Mouse (Mus musculus): ENCODE results near the gene Abcc8.

GRCm38 (mm10) chr7:46157746-46158145, 22.1 kb downstream of the Abcc8 start:
- TF ChIP-seq CTCF (IDR thresholded peaks at IDR 0.05; ENCODE audit: insufficient read depth, low read depth, low read length) = no peak
- no peak for TF ChIP-seq POLR2A (IDR thresholded peaks at IDR 0.05; ENCODE audit: insufficient read depth, low read depth, low read length)

Measured in olfactory bulb, adult 2 months (tissue).